Mouse (Mus musculus) hindbrain, embryonic 11.5 days (tissue): ENCODE measurements around the gene Myo1d. TPM values are rescaled to one million over a fixed set of nuclear protein-coding genes. Genes with fewer than 3 reads are reported as not detected.

Experiments
- ATAC-seq: fragments of 200-750 bp; cut with Nextera tagmentation; 2 replicates; pipeline ENCODE4 v1.8.0; 2017; ENCODE audit warnings: mild to moderate bottlenecking, moderate TSS enrichment, moderate library complexity; ENCODE audit not compliant: low FRiP score
- DNase-seq: peaks from one replicate; pipeline ENCODE4 v3.0.0-alpha.2; 2015; ENCODE audit warnings: low spot score
- H3K27ac ChIP-seq: fragments of 300-500 bp; sonication (generic); 2 replicates; pipeline ENCODE4 v1.5.1; 2014; ENCODE audit warnings: mild to moderate bottlenecking, low read depth, low read length
- H3K27me3 ChIP-seq: fragments of 300-500 bp; sonication (generic); 2 replicates; pipeline ENCODE4 v1.6.1; 2014; ENCODE audit warnings: mild to moderate bottlenecking, low read length, moderate library complexity, mixed read lengths; ENCODE audit not compliant: control insufficient read depth, insufficient read depth
- H3K36me3 ChIP-seq: fragments of 300-500 bp; sonication (generic); 2 replicates; pipeline ENCODE4 v1.6.1; 2014; ENCODE audit warnings: mild to moderate bottlenecking, low read length, moderate library complexity, mixed read lengths; ENCODE audit not compliant: control insufficient read depth, insufficient read depth
- H3K4me1 ChIP-seq: fragments of 300-500 bp; sonication (generic); replicated peaks from 2 replicates; pipeline ENCODE4 v1.6.1; 2014; ENCODE audit warnings: low read length, mixed read lengths; ENCODE audit not compliant: control insufficient read depth, insufficient read depth
- H3K4me2 ChIP-seq: fragments of 300-500 bp; sonication (generic); replicated peaks from 2 replicates; pipeline ENCODE4 v1.6.1; 2014; ENCODE audit warnings: mild to moderate bottlenecking, low read depth, low read length
- H3K4me3 ChIP-seq: fragments of 300-500 bp; sonication (generic); 2 replicates; pipeline ENCODE4 v1.5.1; 2014; ENCODE audit warnings: low read depth, low read length
- H3K9ac ChIP-seq: fragments of 300-500 bp; sonication (generic); 2 replicates; pipeline ENCODE4 v1.6.1; 2014; ENCODE audit warnings: low read depth, low read length
- H3K9me3 ChIP-seq: fragments of 300-500 bp; sonication (generic); 2 replicates; pipeline ENCODE4 v1.6.1; 2016; ENCODE audit warnings: low read length; ENCODE audit not compliant: control insufficient read depth
- WGBS: fragments of 180-500 bp; shearing (Covaris S2); extraction: QIAGEN DNeasy Blood & Tissue Kit; methylation state at CpG from one replicate; pipeline ENCODE4 v1.1.7; 2014; 5-methylcytosine and 5-hydroxymethylcytosine counted together
- polyA plus RNA-seq: library from polyadenylated mRNA; unstranded; fragments of >200 nt; fragmentation: Nextera tagmentation; extraction: Ambion mirVana; gene quantifications from 2 replicates; pipeline ENCODE4 v1.2.1, GENCODE M21; 2014

Gene Myo1d
- polyA plus RNA-seq, 1 experiment from 2014 or later = 3.6 TPM

- peak overlapping the region; percentile 93 for H3K9ac ChIP-seq
- peak; percentile 57 for ATAC-seq
- H3K9me3 ChIP-seq = no peaks in the 10 kb centered on the region
- WGBS = 49% methylated on average over 5 of the region's 6 CpGs
- DNase-seq = no peak
- H3K4me1 ChIP-seq = peaks cover 7% of the 10 kb centered on the region
- peak overlapping the region; percentile 91 for H3K4me2 ChIP-seq
- H3K27ac ChIP-seq = no peak overlapping the region; the same call in 1 of the 2 replicates
- 0 out of 2 replicates have a peak, but pooled peaks cover 5% of the 10 kb centered on the region for H3K36me3 ChIP-seq
- no peaks in the 10 kb centered on the region for H3K27me3 ChIP-seq
- H3K4me3 ChIP-seq = peak overlapping the region; percentile 66
These were observed 29.8 kb upstream of the Myo1d start for GRCm38 (mm10) chr11:80809666-80809992.

DNA sequence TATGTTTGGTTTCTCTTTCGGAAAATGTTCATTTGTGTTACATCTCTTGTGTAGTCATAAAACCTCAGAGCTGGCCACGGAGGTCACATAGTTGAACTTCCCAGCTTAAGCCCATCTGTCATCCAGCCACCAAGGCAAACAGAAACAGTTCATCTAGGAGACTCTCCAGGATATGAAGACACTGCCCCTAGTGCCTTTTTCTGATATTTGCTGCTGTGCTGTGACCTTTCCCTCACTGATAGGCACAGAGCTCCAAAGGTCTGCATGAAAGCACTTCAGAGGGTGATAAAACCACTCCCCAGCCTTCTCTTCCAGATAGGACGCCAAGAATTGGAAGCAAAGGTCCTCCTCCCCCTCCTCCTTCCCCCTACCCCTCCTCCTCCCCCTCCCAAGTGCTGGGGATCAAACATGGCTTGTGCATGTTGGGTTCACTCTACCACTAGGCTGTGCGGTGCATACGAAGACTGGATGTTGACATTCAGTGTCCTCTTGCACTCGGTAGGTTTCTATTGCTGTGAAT, 28.8 kb upstream of the Myo1d start:
- Histone ChIP-seq H3K27me3 (no peaks in the 10 kb centered on the region), H3K9ac (no peak overlapping the region), H3K4me2 (no peak overlapping the region), H3K9me3 (no peaks in the 10 kb centered on the region), H3K4me1 (peaks cover 7% of the 10 kb centered on the region), H3K27ac (no peak overlapping the region), H3K36me3 (no peaks in the 10 kb centered on the region), H3K4me3 (no peak overlapping the region)
- no peak for DNase-seq
- ATAC-seq = no peak
- 73% methylated on average over 6 of the region's 6 CpGs for WGBS

DNA sequence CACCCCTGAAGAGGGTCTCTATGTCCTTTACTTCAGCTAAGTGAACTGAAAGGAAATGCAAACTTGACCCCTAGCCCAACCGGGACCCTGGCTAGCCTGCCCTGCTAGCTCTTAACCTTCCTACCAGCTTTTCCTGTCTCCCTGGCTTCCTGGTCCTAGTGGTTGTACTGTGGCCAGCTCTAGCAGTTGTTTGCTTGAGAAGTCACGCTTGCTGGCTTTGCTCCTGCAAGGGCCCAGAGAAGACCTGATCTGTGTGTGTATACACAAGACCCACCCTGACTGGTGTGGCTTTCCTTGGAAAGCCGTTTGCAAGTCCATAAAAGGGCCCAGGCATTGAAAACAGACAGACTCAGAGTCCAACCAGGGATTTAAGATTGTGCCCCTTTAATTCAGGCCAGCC, 22.9 kb upstream of the Myo1d start:
- no peaks in the 10 kb centered on the region for H3K9me3 ChIP-seq
- no peak overlapping the region for H3K4me3 ChIP-seq
- H3K36me3 ChIP-seq = no peaks in the 10 kb centered on the region
- DNase-seq (no peak), ATAC-seq (no peak)
- no peaks in the 10 kb centered on the region for H3K27me3 ChIP-seq
- no peak overlapping the region for H3K9ac ChIP-seq
- no peak overlapping the region for H3K4me2 ChIP-seq
- WGBS = 54% methylated on average over 3 of the region's 3 CpGs
- H3K4me1 ChIP-seq = no peaks in the 10 kb centered on the region
- no peak overlapping the region for H3K27ac ChIP-seq

GRCm38 (mm10) chr11:80799979-80800378, 20.2 kb upstream of the Myo1d start:
- DNase-seq (no peak), ATAC-seq (no peak)
- H3K4me1 ChIP-seq = no peaks in the 10 kb centered on the region
- no peak overlapping the region for H3K4me2 ChIP-seq
- H3K36me3 ChIP-seq = no peaks in the 10 kb centered on the region
- no peaks in the 10 kb centered on the region for H3K9me3 ChIP-seq
- H3K27me3 ChIP-seq = no peaks in the 10 kb centered on the region
- no peak overlapping the region for H3K9ac ChIP-seq
- H3K4me3 ChIP-seq = no peak overlapping the region
- H3K27ac ChIP-seq = no peak overlapping the region
- WGBS = 53% methylated on average over 3 of the region's 3 CpGs

GRCm38 (mm10) chr11:80795431-80795830, 15.6 kb upstream of the Myo1d start:
- DNase-seq (no peak), ATAC-seq (no peak)
- Histone ChIP-seq H3K9ac (no peak overlapping the region), H3K27ac (no peak overlapping the region), H3K36me3 (no peaks in the 10 kb centered on the region), H3K4me3 (no peak overlapping the region), H3K9me3 (no peaks in the 10 kb centered on the region), H3K4me1 (no peaks in the 10 kb centered on the region), H3K4me2 (no peak overlapping the region), H3K27me3 (no peaks in the 10 kb centered on the region)
- 89% methylated on average over 8 of the region's 8 CpGs for WGBS

DNA sequence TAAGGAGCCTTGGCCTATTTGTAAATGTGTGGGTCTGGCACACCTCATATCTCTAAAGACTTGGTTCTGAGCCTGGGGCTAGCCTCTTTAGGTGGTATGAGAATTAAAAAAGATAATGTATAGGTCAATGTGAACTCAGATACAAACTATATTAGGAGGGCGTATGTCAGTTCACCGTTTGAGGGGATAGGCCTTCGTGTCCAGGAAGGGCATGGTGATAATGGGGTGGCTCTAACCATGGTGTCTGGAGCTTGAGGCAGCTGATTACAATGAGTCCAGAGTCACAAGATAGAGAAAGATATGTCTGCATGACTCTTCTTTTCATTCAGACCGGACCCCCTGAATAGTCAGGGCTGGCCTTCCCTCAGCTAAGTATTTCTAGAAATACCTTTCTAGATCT, 14.5 kb upstream of the Myo1d start:
- 93% methylated on average over 4 of the region's 4 CpGs for WGBS
- Histone ChIP-seq H3K4me3 (no peak overlapping the region), H3K9ac (no peak overlapping the region), H3K36me3 (no peaks in the 10 kb centered on the region), H3K9me3 (no peaks in the 10 kb centered on the region), H3K27ac (no peak overlapping the region), H3K4me1 (no peaks in the 10 kb centered on the region), H3K27me3 (no peaks in the 10 kb centered on the region), H3K4me2 (no peak overlapping the region)
- ATAC-seq (no peak), DNase-seq (no peak)

GRCm38 (mm10) chr11:80793386-80793785, 13.6 kb upstream of the Myo1d start:
- Histone ChIP-seq H3K36me3 (no peaks in the 10 kb centered on the region), H3K9ac (no peak overlapping the region), H3K27ac (no peak overlapping the region), H3K27me3 (no peaks in the 10 kb centered on the region), H3K9me3 (no peaks in the 10 kb centered on the region), H3K4me1 (no peaks in the 10 kb centered on the region), H3K4me3 (no peak overlapping the region), H3K4me2 (no peak overlapping the region)
- WGBS = 86% methylated on average over 4 of the region's 4 CpGs
- ATAC-seq (no peak), DNase-seq (no peak)

DNA sequence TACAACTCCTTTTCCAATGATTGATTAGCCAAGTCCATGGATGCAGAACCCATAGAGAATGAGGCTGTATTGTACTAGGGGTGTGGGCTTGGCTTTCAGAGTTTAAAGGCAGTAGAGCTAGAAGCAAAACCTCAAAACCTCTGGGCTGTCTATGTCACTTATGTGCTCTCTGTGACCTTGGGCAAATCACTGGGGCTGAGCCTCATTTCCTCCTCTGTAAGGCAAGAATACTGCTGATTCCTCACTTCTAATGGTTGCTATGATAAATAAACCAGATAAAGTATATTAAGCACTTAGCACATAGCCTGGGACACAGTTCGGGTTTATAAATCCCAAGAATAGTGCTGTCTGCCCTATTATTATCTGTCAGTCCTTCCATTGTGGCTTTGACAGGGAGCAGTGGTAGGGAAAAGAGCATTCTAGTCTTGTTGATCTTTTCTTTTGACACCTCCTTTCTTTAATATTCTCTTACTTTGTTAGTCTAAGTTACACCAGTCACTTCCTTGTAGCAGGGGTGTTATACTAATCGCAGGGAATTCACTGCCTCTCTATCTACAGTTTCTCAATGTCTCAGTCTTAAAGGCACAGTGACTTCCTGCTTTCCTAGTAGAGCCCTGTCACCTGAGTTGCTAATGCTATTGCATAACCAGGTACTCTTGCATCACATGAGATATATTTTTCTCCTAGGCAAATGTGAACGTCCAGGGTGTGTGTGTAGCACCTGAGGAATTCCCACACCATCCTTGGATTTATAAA, 12.0 kb upstream of the Myo1d start:
- DNase-seq (no peak), ATAC-seq (no peak)
- Histone ChIP-seq H3K27me3 (no peaks in the 10 kb centered on the region), H3K4me2 (no peak overlapping the region), H3K36me3 (no peaks in the 10 kb centered on the region), H3K9me3 (no peaks in the 10 kb centered on the region), H3K9ac (no peak overlapping the region), H3K4me3 (no peak overlapping the region), H3K4me1 (no peaks in the 10 kb centered on the region), H3K27ac (no peak overlapping the region)
- WGBS = 69% methylated on average over 3 of the region's 3 CpGs

DNA sequence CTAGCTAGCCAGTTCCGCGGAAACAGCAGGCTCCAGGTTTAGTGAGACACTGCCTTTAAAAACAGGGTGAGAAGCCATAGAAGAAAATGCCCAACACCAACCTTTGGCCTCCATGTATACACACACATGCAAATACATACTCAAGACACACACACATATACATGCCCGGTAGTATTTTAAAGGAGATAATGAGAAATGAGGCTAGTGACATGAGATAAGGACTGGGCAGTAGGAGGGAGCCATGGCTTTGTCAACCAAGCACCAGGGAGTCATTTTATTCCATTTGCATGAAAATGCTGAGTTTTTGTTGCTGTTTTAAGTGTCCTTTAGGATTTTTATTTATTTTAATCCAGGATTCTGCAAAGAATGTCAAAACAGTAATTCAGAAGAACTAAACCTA, 10.6 kb upstream of the Myo1d start:
- Histone ChIP-seq H3K9me3 (no peaks in the 10 kb centered on the region), H3K4me3 (no peak overlapping the region), H3K4me1 (no peaks in the 10 kb centered on the region), H3K27ac (no peak overlapping the region), H3K9ac (no peak overlapping the region), H3K36me3 (no peaks in the 10 kb centered on the region), H3K4me2 (no peak overlapping the region), H3K27me3 (no peaks in the 10 kb centered on the region)
- DNase-seq (no peak), ATAC-seq (no peak)
- 71% methylated on average over 3 of the region's 3 CpGs for WGBS
